Mouse (Mus musculus) E14TG2a.4 (cell line): ENCODE results near the gene Trim71.

Experiments
- CTCF ChIP-seq: conservative IDR thresholded peaks from 2 replicates; pipeline ENCODE4 v1.5.1; 2014; ENCODE audit warnings: low read length
- NANOG ChIP-seq: IDR thresholded peaks from 2 replicates; pipeline ENCODE4 v1.6.1; 2014; ENCODE audit warnings: borderline replicate concordance, low read length, mixed read lengths
- POU5F1 ChIP-seq: IDR thresholded peaks from 2 replicates; pipeline ENCODE4 v1.6.1; 2014; ENCODE audit warnings: low read length, borderline replicate concordance

GRCm38 (mm10) chr9:114499783-114500515, 64.2 kb downstream of the Trim71 start:
- TF ChIP-seq CTCF (peak; percentile 68), POU5F1 (no peak), NANOG (no peak)
